Mouse (Mus musculus) heart, embryonic 14.5 days (tissue): ENCODE measurements around the gene Slc17a2. TPM values are rescaled to one million over a fixed set of nuclear protein-coding genes. Genes with fewer than 3 reads are reported as not detected.
"Not testable (repeated sequence)": the region's sequence is repeated elsewhere in the genome, so short reads cannot be mapped to it uniquely, and the experiment has no call there.

Experiments
- ATAC-seq: fragments of 200-750 bp; cut with Nextera tagmentation; 2 replicates; pipeline ENCODE4 v1.8.0; 2017; ENCODE audit warnings: low read depth, moderate TSS enrichment; ENCODE audit not compliant: insufficient number of reproducible peaks, insufficient read depth, low FRiP score
- H3K27ac ChIP-seq, 2 experiments: fragments of 200-500 bp in 1 of 2; fragments of 300-500 bp in 1 of 2; sonication (generic) in 1 of 2; replicated peaks in 1 of 2; 2 replicates each; pipeline ENCODE4 v1.5.1; 2012 to 2014; ENCODE audit warnings: low read depth in 2 of 2, low read length in 2 of 2, control low read depth in 1 of 2, mild to moderate bottlenecking in 1 of 2, mixed read lengths in 1 of 2; ENCODE audit not compliant: control insufficient read depth in 1 of 2, insufficient read depth in 1 of 2
- H3K27me3 ChIP-seq: fragments of 300-500 bp; sonication (generic); 2 replicates; pipeline ENCODE4 v1.6.1; 2014; ENCODE audit warnings: mild to moderate bottlenecking, low read length, control low read depth; ENCODE audit not compliant: control insufficient read depth, insufficient read depth
- H3K36me3 ChIP-seq: fragments of 300-500 bp; sonication (generic); 2 replicates; pipeline ENCODE4 v1.6.1; 2014; ENCODE audit warnings: mild to moderate bottlenecking, control low read depth, low read length, mixed read lengths; ENCODE audit not compliant: control insufficient read depth, insufficient read depth
- H3K4me1 ChIP-seq, 2 experiments: fragments of 200-500 bp in 1 of 2; fragments of 300-500 bp in 1 of 2; sonication (generic) in 1 of 2; 2 replicates each; pipeline ENCODE4 v1.6.1; 2012 to 2014; ENCODE audit warnings: low read length in 2 of 2, control low read depth in 1 of 2, mixed read lengths in 1 of 2; ENCODE audit not compliant: control insufficient read depth in 2 of 2, insufficient read depth in 2 of 2
- H3K4me2 ChIP-seq: fragments of 300-500 bp; sonication (generic); 2 replicates; pipeline ENCODE4 v1.6.1; 2014; ENCODE audit warnings: mild to moderate bottlenecking, low read length
- H3K4me3 ChIP-seq, 2 experiments: fragments of 200-500 bp in 1 of 2; fragments of 300-500 bp in 1 of 2; sonication (generic) in 1 of 2; 2 replicates each; pipeline ENCODE4 v1.5.1; 2012 to 2014; ENCODE audit warnings: low read length in 2 of 2, mild to moderate bottlenecking in 2 of 2, control low read depth in 1 of 2, low read depth in 1 of 2, moderate library complexity in 1 of 2; ENCODE audit not compliant: control insufficient read depth in 1 of 2, insufficient read depth in 1 of 2
- H3K9ac ChIP-seq: fragments of 300-500 bp; sonication (generic); 2 replicates; pipeline ENCODE4 v1.6.1; 2014; ENCODE audit warnings: mild to moderate bottlenecking, low read length
- H3K9me3 ChIP-seq: fragments of 300-500 bp; sonication (generic); 2 replicates; pipeline ENCODE4 v1.6.1; 2016; ENCODE audit warnings: low read length, control low read depth; ENCODE audit not compliant: control insufficient read depth
- WGBS: fragments of 180-500 bp; shearing (Covaris S2); extraction: QIAGEN DNeasy Blood & Tissue Kit; methylation state at CpG from one replicate; pipeline ENCODE4 v1.1.7; 2014; 5-methylcytosine and 5-hydroxymethylcytosine counted together
- polyA plus RNA-seq: library from polyadenylated mRNA; unstranded; fragments of >200 nt; fragmentation: Nextera tagmentation; extraction: Ambion mirVana; gene quantifications from 2 replicates; pipeline ENCODE4 v1.2.1, GENCODE M21; 2014

Slc17a2 gene
- polyA plus RNA-seq, 1 experiment from 2014 or later: not detected

- no peaks in the 10 kb centered on the region for H3K9me3 ChIP-seq
- peak; percentile 86 for ATAC-seq
Measured at GRCm38 (mm10) chr13:23760972-23761864, 45.6 kb upstream of the Slc17a2 start, which contains the start of gene Hist1h4a. Gene Hist1h4a, minus strand, starts transcription at chr13:23761230.

GRCm38 (mm10) chr13:23761871-23762821 lies 44.6 kb upstream of the Slc17a2 start, which contains the start of gene Hist1h3a:
Gene Hist1h3a, minus strand, starts transcription at chr13:23762386.
- peak; percentile 52 for ATAC-seq
- Histone ChIP-seq H3K4me1 (peaks cover 8 to 26% of the 10 kb centered on the region in 2 experiments), H3K4me3 (peak within 1 kb of the TSS; percentile 50 to 69), H3K27ac (peak within 1 kb of the TSS; percentile 95), H3K9ac (peak within 1 kb of the TSS; percentile 77), H3K4me2 (peak within 1 kb of the TSS; percentile 90)
- WGBS: under 1% methylated on average over 34 of the region's 52 CpGs
- not testable (repeated sequence) for H3K36me3 ChIP-seq, H3K27me3 ChIP-seq, H3K9me3 ChIP-seq

More at GRCm38 (mm10) chr13:23760972-23761864, 45.6 kb upstream of the Slc17a2 start, which contains the start of gene Hist1h4a:
- Histone ChIP-seq H3K36me3 (no peaks in the 10 kb centered on the region), H3K4me3 (peak within 1 kb of the TSS; percentile 43 to 55), H3K27me3 (no peaks in the 10 kb centered on the region), H3K4me2 (peak within 1 kb of the TSS; percentile 90), H3K9ac (peak within 1 kb of the TSS; percentile 77), H3K4me1 (peaks cover 8 to 26% of the 10 kb centered on the region in 2 experiments), H3K27ac (peak within 1 kb of the TSS; percentile 95)
- WGBS: under 1% methylated on average over 61 of the region's 72 CpGs

- Histone ChIP-seq H3K27ac (peak overlapping the region; percentile 83 to 95), H3K9ac (peak overlapping the region; percentile 77), H3K4me3 (peak overlapping the region; percentile 50 to 69), H3K9me3 (no peaks in the 10 kb centered on the region), H3K4me1 (peaks cover 8 to 26% of the 10 kb centered on the region in 2 experiments), H3K36me3 (no peaks in the 10 kb centered on the region), H3K27me3 (no peaks in the 10 kb centered on the region), H3K4me2 (peak overlapping the region; percentile 90)
- WGBS: 2% methylated on average over 10 of the region's 10 CpGs
- no peak for ATAC-seq
Measured at GRCm38 (mm10) chr13:23763242-23763585, 43.6 kb upstream of the Slc17a2 start.

- ATAC-seq: peak; percentile 57
- Histone ChIP-seq H3K27me3 (no peaks in the 10 kb centered on the region), H3K9me3 (no peaks in the 10 kb centered on the region), H3K4me3 (peak within 1 kb of the TSS; percentile 50 to 69), H3K4me2 (peak within 1 kb of the TSS; percentile 90), H3K27ac (peak within 1 kb of the TSS; percentile 89 to 95), H3K4me1 (peaks cover 10 to 27% of the 10 kb centered on the region in 2 experiments), H3K9ac (peak within 1 kb of the TSS; percentile 77), H3K36me3 (no peaks in the 10 kb centered on the region)
- 3% methylated on average over 34 of the region's 34 CpGs for WGBS
Measured at GRCm38 (mm10) chr13:23763586-23764323, 43.0 kb upstream of the Slc17a2 start, which contains the start of gene Hist1h1a. Gene Hist1h1a, plus strand, starts transcription at chr13:23763666.

- WGBS: 44% methylated on average over 12 of the region's 12 CpGs
- Histone ChIP-seq H3K36me3 (no peaks in the 10 kb centered on the region), H3K9me3 (no peaks in the 10 kb centered on the region), H3K9ac (peak overlapping the region; percentile 77), H3K27me3 (no peaks in the 10 kb centered on the region), H3K4me2 (peak overlapping the region; percentile 90), H3K4me3 (peak overlapping the region; percentile 50 to 69), H3K27ac (peak overlapping the region; percentile 89 to 95), H3K4me1 (peaks cover 11 to 29% of the 10 kb centered on the region in 2 experiments)
- no peak for ATAC-seq
Measured at GRCm38 (mm10) chr13:23764324-23765171, 42.2 kb upstream of the Slc17a2 start.

- H3K9me3 ChIP-seq: no peaks in the 10 kb centered on the region
- no peak overlapping the region for H3K4me3 ChIP-seq
- H3K27me3 ChIP-seq: no peaks in the 10 kb centered on the region
- H3K9ac ChIP-seq: no peak overlapping the region
- no peaks in the 10 kb centered on the region for H3K36me3 ChIP-seq
- H3K27ac ChIP-seq: no peak overlapping the region
- ATAC-seq: no peak
- H3K4me1 ChIP-seq: peaks cover 11 to 27% of the 10 kb centered on the region in 2 experiments
- H3K4me2 ChIP-seq: no peak overlapping the region
- WGBS: 71% methylated on average over 1 of the region's 1 CpGs
Measured at GRCm38 (mm10) chr13:23765172-23765513, 41.6 kb upstream of the Slc17a2 start.
